Mouse (Mus musculus): Measurements from ENCODE around the gene Piezo1. TPM values are rescaled to one million over a fixed set of nuclear protein-coding genes. Genes with fewer than 3 reads are reported as not detected.

Gene Piezo1
- polyA plus RNA-seq, 1 experiment, result 59.4 TPM

GRCm38 (mm10) chr8:122497016-122497734 lies 54.0 kb downstream of the Piezo1 start:
- H3K9me3 ChIP-seq (replicated peaks; ENCODE audit: control insufficient read depth, insufficient read depth, low read length, poor library complexity, severe bottlenecking), result no peaks in the 10 kb centered on the region
- 0 out of 2 replicates have a peak overlapping the region, but pooled peaks have one; percentile 7 for H3K4me3 ChIP-seq (ENCODE audit: low read depth, low read length)
- H3K27ac ChIP-seq (ENCODE audit: insufficient read depth, low read length), result no peak overlapping the region

GRCm38 (mm10) chr8:122488387-122488786 lies 62.7 kb downstream of the Piezo1 start:
- TF ChIP-seq EP300 (IDR thresholded peaks at IDR 0.05; ENCODE audit: insufficient read depth, low read depth, low read length), result no peak
- Histone ChIP-seq H3K9ac (ENCODE audit: low read depth, poor library complexity, severe bottlenecking) (no peak overlapping the region), H3K4me3 (ENCODE audit: low read depth, low read length) (no peak overlapping the region), H3K4me1 (ENCODE audit: control insufficient read depth, insufficient read depth, low read length) (no peaks in the 10 kb centered on the region), H3K9me3 (replicated peaks; ENCODE audit: control insufficient read depth, insufficient read depth, low read length, poor library complexity, severe bottlenecking) (no peaks in the 10 kb centered on the region), H3K27ac (ENCODE audit: insufficient read depth, low read length) (no peak overlapping the region), H3K36me3 (ENCODE audit: control insufficient read depth, insufficient read depth, low read length, poor library complexity, severe bottlenecking) (peaks cover 81% of the 10 kb centered on the region), H3K27me3 (ENCODE audit: control insufficient read depth, insufficient read depth, low read length, poor library complexity, severe bottlenecking) (no peaks in the 10 kb centered on the region)

More at GRCm38 (mm10) chr8:122497016-122497734, 54.0 kb downstream of the Piezo1 start:
- no peaks in the 10 kb centered on the region for H3K4me1 ChIP-seq (ENCODE audit: control insufficient read depth, insufficient read depth, low read length)
- peak overlapping the region; percentile 6; the same call in 1 of the 2 replicates for H3K9ac ChIP-seq (ENCODE audit: low read depth, poor library complexity, severe bottlenecking)
- peaks cover 47% of the 10 kb centered on the region for H3K36me3 ChIP-seq (ENCODE audit: control insufficient read depth, insufficient read depth, low read length, poor library complexity, severe bottlenecking)
- no peak for TF ChIP-seq EP300 (IDR thresholded peaks at IDR 0.05; ENCODE audit: insufficient read depth, low read depth, low read length)
- TF ChIP-seq CTCF (IDR thresholded peaks at IDR 0.05; ENCODE audit: low read depth, low read length), result no peak
- no peak for TF ChIP-seq POLR2A (IDR thresholded peaks at IDR 0.05; ENCODE audit: insufficient read depth, low read length)
- no peaks in the 10 kb centered on the region for H3K27me3 ChIP-seq (ENCODE audit: control insufficient read depth, insufficient read depth, low read length, poor library complexity, severe bottlenecking)

GRCm38 (mm10) chr8:122484831-122485230 lies 66.3 kb downstream of the Piezo1 start:
- TF ChIP-seq EP300 (IDR thresholded peaks at IDR 0.05; ENCODE audit: insufficient read depth, low read depth, low read length) (no peak), POLR2A (IDR thresholded peaks at IDR 0.05; ENCODE audit: insufficient read depth, low read length) (no peak), CTCF (IDR thresholded peaks at IDR 0.05; ENCODE audit: low read depth, low read length) (no peak)
- Histone ChIP-seq H3K4me3 (ENCODE audit: low read depth, low read length) (no peak overlapping the region), H3K27me3 (ENCODE audit: control insufficient read depth, insufficient read depth, low read length, poor library complexity, severe bottlenecking) (no peaks in the 10 kb centered on the region), H3K9ac (ENCODE audit: low read depth, poor library complexity, severe bottlenecking) (no peak overlapping the region), H3K36me3 (ENCODE audit: control insufficient read depth, insufficient read depth, low read length, poor library complexity, severe bottlenecking) (peaks cover 84% of the 10 kb centered on the region), H3K27ac (ENCODE audit: insufficient read depth, low read length) (no peak overlapping the region), H3K4me1 (ENCODE audit: control insufficient read depth, insufficient read depth, low read length) (no peaks in the 10 kb centered on the region), H3K9me3 (replicated peaks; ENCODE audit: control insufficient read depth, insufficient read depth, low read length, poor library complexity, severe bottlenecking) (no peaks in the 10 kb centered on the region)

- no peaks in the 10 kb centered on the region for H3K9me3 ChIP-seq (replicated peaks; ENCODE audit: control insufficient read depth, insufficient read depth, low read length, poor library complexity, severe bottlenecking)
- peaks cover 84% of the 10 kb centered on the region for H3K36me3 ChIP-seq (ENCODE audit: control insufficient read depth, insufficient read depth, low read length, poor library complexity, severe bottlenecking)
- H3K4me3 ChIP-seq (ENCODE audit: low read depth, low read length), result no peak overlapping the region
- H3K9ac ChIP-seq (ENCODE audit: low read depth, poor library complexity, severe bottlenecking), result no peak overlapping the region
- no peaks in the 10 kb centered on the region for H3K27me3 ChIP-seq (ENCODE audit: control insufficient read depth, insufficient read depth, low read length, poor library complexity, severe bottlenecking)
- no peak overlapping the region for H3K27ac ChIP-seq (ENCODE audit: insufficient read depth, low read length)
- peak; percentile 47 for TF ChIP-seq CTCF (IDR thresholded peaks at IDR 0.05; ENCODE audit: low read depth, low read length)
- no peak for TF ChIP-seq EP300 (IDR thresholded peaks at IDR 0.05; ENCODE audit: insufficient read depth, low read depth, low read length)
- TF ChIP-seq POLR2A (IDR thresholded peaks at IDR 0.05; ENCODE audit: insufficient read depth, low read length), result no peak
- no peaks in the 10 kb centered on the region for H3K4me1 ChIP-seq (ENCODE audit: control insufficient read depth, insufficient read depth, low read length)
Measured at GRCm38 (mm10) chr8:122483877-122484276, 67.3 kb downstream of the Piezo1 start.

- Histone ChIP-seq H3K27me3 (ENCODE audit: control insufficient read depth, insufficient read depth, low read length, poor library complexity, severe bottlenecking) (no peaks in the 10 kb centered on the region), H3K36me3 (ENCODE audit: control insufficient read depth, insufficient read depth, low read length, poor library complexity, severe bottlenecking) (peaks cover 86% of the 10 kb centered on the region), H3K27ac (ENCODE audit: insufficient read depth, low read length) (no peak overlapping the region), H3K9me3 (replicated peaks; ENCODE audit: control insufficient read depth, insufficient read depth, low read length, poor library complexity, severe bottlenecking) (no peaks in the 10 kb centered on the region), H3K4me1 (ENCODE audit: control insufficient read depth, insufficient read depth, low read length) (no peaks in the 10 kb centered on the region), H3K9ac (ENCODE audit: low read depth, poor library complexity, severe bottlenecking) (no peak overlapping the region), H3K4me3 (ENCODE audit: low read depth, low read length) (no peak overlapping the region)
- TF ChIP-seq POLR2A (IDR thresholded peaks at IDR 0.05; ENCODE audit: insufficient read depth, low read length) (no peak), EP300 (IDR thresholded peaks at IDR 0.05; ENCODE audit: insufficient read depth, low read depth, low read length) (no peak), CTCF (IDR thresholded peaks at IDR 0.05; ENCODE audit: low read depth, low read length) (no peak)
Measured at GRCm38 (mm10) chr8:122482448-122482847, 68.7 kb downstream of the Piezo1 start.

GRCm38 (mm10) chr8:122475580-122476320 lies 75.4 kb downstream of the Piezo1 start, which contains the start of the genes Rnf166 and Ctu2:
TSS of gene Rnf166 (minus strand) at chr8:122476064.
TSS of gene Ctu2 (plus strand) at chr8:122476143.
- no peaks in the 10 kb centered on the region for H3K4me1 ChIP-seq (ENCODE audit: control insufficient read depth, insufficient read depth, low read length)
- no peaks in the 10 kb centered on the region for H3K9me3 ChIP-seq (replicated peaks; ENCODE audit: control insufficient read depth, insufficient read depth, low read length, poor library complexity, severe bottlenecking)
- peaks cover 24% of the 10 kb centered on the region for H3K36me3 ChIP-seq (ENCODE audit: control insufficient read depth, insufficient read depth, low read length, poor library complexity, severe bottlenecking)
- H3K27me3 ChIP-seq (ENCODE audit: control insufficient read depth, insufficient read depth, low read length, poor library complexity, severe bottlenecking), result no peaks in the 10 kb centered on the region
- peak within 1 kb of the TSS; percentile 93 for H3K9ac ChIP-seq (ENCODE audit: low read depth, poor library complexity, severe bottlenecking)
- TF ChIP-seq POLR2A (IDR thresholded peaks at IDR 0.05; ENCODE audit: insufficient read depth, low read length) (no peak), CTCF (IDR thresholded peaks at IDR 0.05; ENCODE audit: low read depth, low read length) (no peak), EP300 (IDR thresholded peaks at IDR 0.05; ENCODE audit: insufficient read depth, low read depth, low read length) (no peak)
- peak within 1 kb of the TSS; percentile 99 for H3K4me3 ChIP-seq (ENCODE audit: low read depth, low read length)
- H3K27ac ChIP-seq (ENCODE audit: insufficient read depth, low read length), result no peak within 1 kb of the TSS
